Mouse (Mus musculus) liver, postnatal 0 days (tissue): ENCODE data around the gene Odaph.

Source experiments
- CTCF ChIP-seq: sonication (generic); IDR thresholded peaks from 2 replicates; pipeline ENCODE4 v1.5.1; 2016; ENCODE audit warnings: antibody characterized with exemption, low read depth
- EP300 ChIP-seq: IDR thresholded peaks from 2 replicates; pipeline ENCODE4 v1.6.1; 2016; ENCODE audit warnings: antibody characterized with exemption, low read depth, mild to moderate bottlenecking

- no peak for TF ChIP-seq CTCF
- no peak for TF ChIP-seq EP300
Observed at GRCm38 (mm10) chr5:91981176-91981840, 6.0 kb upstream of the Odaph start.
